Comparison of ENCODE assay signal across 25 mouse cellular contexts in the genomic region with DNA sequence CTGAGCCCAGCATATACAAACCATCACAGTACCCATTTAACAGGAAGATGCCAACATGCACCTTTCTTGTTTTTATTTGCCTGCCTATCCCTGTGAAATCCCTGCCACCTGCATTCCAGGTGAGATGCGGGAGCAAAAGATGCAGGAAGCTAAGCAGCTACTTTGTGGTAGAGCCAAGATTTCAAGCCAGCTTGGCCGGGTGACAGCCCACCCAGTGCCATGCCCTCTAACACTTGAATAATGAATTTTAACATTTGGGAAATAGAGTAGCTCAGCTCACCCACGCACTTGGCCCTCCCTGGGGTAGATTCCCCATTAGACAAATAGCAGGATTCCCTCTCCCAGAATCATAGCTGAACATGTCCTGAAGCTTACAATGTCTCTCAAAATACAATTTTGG.
DNase-seq lines count a peak whose midpoint lies in the region; ATAC-seq and TF ChIP-seq lines count a peak whose summit lies in the region.
"Had no signal": no experiment of that assay in that cellular context is flagged by ENCODE, and none has a peak within 500 bp of the region (broad histone marks: within the 10 kb centered on the region; RNA-seq: fewer than 3 reads in every experiment).

No protein-coding gene starts in this region.

- no peak for TF ChIP-seq POLR2A in cerebellum, adult 2 months (IDR thresholded peaks at IDR 0.05; ENCODE audit: borderline replicate concordance, insufficient read depth, low read length)

- no peaks in the 10 kb centered on the region for H3K27me3 ChIP-seq in cerebellum, adult 2 months (ENCODE audit: control insufficient read depth, insufficient read depth, low read length)
- no peaks in the 10 kb centered on the region for H3K27me3 ChIP-seq in intestine, embryonic 16.5 days (replicated peaks; ENCODE audit: control insufficient read depth, insufficient read depth, low read length)
- H3K27me3 ChIP-seq in intestine, postnatal 0 days (replicated peaks; ENCODE audit: control insufficient read depth, insufficient read depth, low read length): no peaks in the 10 kb centered on the region
- H3K27me3 ChIP-seq: embryonic facial prominence, embryonic 12.5 days; embryonic facial prominence, embryonic 15.5 days; heart, embryonic 13.5 days; kidney, embryonic 15.5 days had no signal

- H3K4me3 ChIP-seq in cerebellum, adult 2 months (replicated peaks; ENCODE audit: insufficient read depth, low read depth, low read length): no peak overlapping the region
- H3K4me3 ChIP-seq in intestine, embryonic 16.5 days (ENCODE audit: low read length): no peak overlapping the region
- H3K4me3 ChIP-seq in intestine, postnatal 0 days (ENCODE audit: low read depth, low read length): no peak overlapping the region
- H3K4me3 ChIP-seq: embryonic facial prominence, embryonic 12.5 days; embryonic facial prominence, embryonic 15.5 days; heart, embryonic 13.5 days; kidney, embryonic 15.5 days had no signal

- no peak overlapping the region for H3K9ac ChIP-seq in intestine, embryonic 16.5 days (ENCODE audit: low read depth, low read length)
- no peak overlapping the region for H3K9ac ChIP-seq in intestine, postnatal 0 days (ENCODE audit: low read depth, low read length)
- H3K9ac ChIP-seq: embryonic facial prominence, embryonic 12.5 days; embryonic facial prominence, embryonic 15.5 days; forebrain, postnatal 0 days; heart, embryonic 13.5 days; hindbrain, embryonic 14.5 days; kidney, embryonic 15.5 days had no signal

- H3K9me3 ChIP-seq in intestine, embryonic 16.5 days (ENCODE audit: control insufficient read depth, low read length): no peaks in the 10 kb centered on the region
- H3K9me3 ChIP-seq in intestine, postnatal 0 days (ENCODE audit: control insufficient read depth): no peaks in the 10 kb centered on the region
- H3K9me3 ChIP-seq: embryonic facial prominence, embryonic 12.5 days; embryonic facial prominence, embryonic 15.5 days; heart, embryonic 13.5 days; kidney, embryonic 15.5 days had no signal

- TF ChIP-seq CTCF in cerebellum, adult 2 months (IDR thresholded peaks at IDR 0.05; ENCODE audit: borderline replicate concordance, insufficient read depth, low read depth, low read length): no peak
- no peak for TF ChIP-seq CTCF in intestine, postnatal 0 days (IDR thresholded peaks at IDR 0.05; ENCODE audit: low read depth)

- no peaks in the 10 kb centered on the region for H3K36me3 ChIP-seq in intestine, embryonic 16.5 days (ENCODE audit: control insufficient read depth, insufficient read depth, low read length)
- H3K36me3 ChIP-seq in intestine, postnatal 0 days (ENCODE audit: control insufficient read depth, insufficient read depth): no peaks in the 10 kb centered on the region
- H3K36me3 ChIP-seq: embryonic facial prominence, embryonic 12.5 days; embryonic facial prominence, embryonic 15.5 days; heart, embryonic 13.5 days; kidney, embryonic 15.5 days had no signal

- 10% methylated on average over 3 of the region's 3 CpGs for WGBS in cerebellum, adult 2 months
- WGBS in intestine, embryonic 16.5 days: 79% methylated on average over 3 of the region's 3 CpGs
- 81% methylated on average over 3 of the region's 3 CpGs for WGBS in intestine, postnatal 0 days

- ATAC-seq in intestine, embryonic 16.5 days: no peak
- ATAC-seq in intestine, postnatal 0 days: no peak
- no peak for ATAC-seq in megakaryocyte progenitor cell, adult 5-6 weeks (replicated peaks; ENCODE audit: poor library complexity)
- ATAC-seq: CD4-positive, CD25-positive, alpha-beta regulatory T cell, adult 4 months; forebrain, embryonic 14.5 days; forebrain, postnatal 0 days; hindbrain, postnatal 0 days; inflammation-experienced regulatory T-cells, adult 6 months had no signal

- no peak overlapping the region for H3K27ac ChIP-seq in cerebellum, adult 2 months (ENCODE audit: insufficient read depth, low read length)
- peak overlapping the region; percentile 1; the same call in 1 of the 2 replicates for H3K27ac ChIP-seq in intestine, embryonic 16.5 days (ENCODE audit: low read length)
- H3K27ac ChIP-seq in intestine, postnatal 0 days (ENCODE audit: low read depth, low read length): no peak overlapping the region
- H3K27ac ChIP-seq: embryonic facial prominence, embryonic 12.5 days; embryonic facial prominence, embryonic 15.5 days; heart, embryonic 13.5 days; hindbrain, embryonic 14.5 days; hindbrain, postnatal 0 days; kidney, embryonic 15.5 days had no signal

- H3K4me1 ChIP-seq in cerebellum, adult 2 months (ENCODE audit: control insufficient read depth, insufficient read depth, low read length): peaks cover 7% of the 10 kb centered on the region; the same call in 1 of the 2 replicates
- no peaks in the 10 kb centered on the region for H3K4me1 ChIP-seq in intestine, embryonic 16.5 days (ENCODE audit: control insufficient read depth, insufficient read depth, low read length)
- H3K4me1 ChIP-seq in intestine, postnatal 0 days (replicated peaks; ENCODE audit: control insufficient read depth, insufficient read depth, low read length): no peaks in the 10 kb centered on the region
- H3K4me1 ChIP-seq: embryonic facial prominence, embryonic 12.5 days; embryonic facial prominence, embryonic 15.5 days; heart, embryonic 13.5 days; kidney, embryonic 15.5 days had no signal

- peak; percentile 40 to 55 for DNase-seq in cerebellum, adult 2 months
- DNase-seq in cerebellum, adult 11 months: no peak
- DNase-seq in cerebellum, postnatal 10 days: peak; percentile 74 to 78
- peak; percentile 55 to 64 for DNase-seq in cerebellum, postnatal 36 days
- no peak for DNase-seq in retina, postnatal 1 day
- DNase-seq: adrenal gland, adult 2 months; adrenal gland, postnatal 14 days; forebrain, postnatal 0 days; gastrocnemius, postnatal 25 days; heart, postnatal 14 days; heart, postnatal 4 days; kidney, adult 11 months; kidney, adult 8-10 months had no signal

- no peak overlapping the region for H3K4me2 ChIP-seq in intestine, embryonic 16.5 days (ENCODE audit: low read depth, low read length)
- no peak overlapping the region for H3K4me2 ChIP-seq in intestine, postnatal 0 days (replicated peaks; ENCODE audit: low read depth)
- H3K4me2 ChIP-seq: embryonic facial prominence, embryonic 12.5 days; embryonic facial prominence, embryonic 15.5 days; heart, embryonic 13.5 days; hindbrain, embryonic 14.5 days; kidney, embryonic 15.5 days had no signal

Comparison
In these comparisons a context has a peak if more than half of its experiments do, and no peak if none do; other contexts are left out.
1. DNase-seq: peak in cerebellum, adult 2 months (2 of 2), cerebellum, postnatal 10 days (2 of 2) and cerebellum, postnatal 36 days (2 of 2); none in cerebellum, adult 11 months (single experiment) and retina, postnatal 1 day (single experiment).